Mouse (Mus musculus) liver, postnatal 0 days (tissue): ENCODE measurements at regions not wholly inside any gene's neighbourhood (a gene's known extent, or its start where the extent isn't known, plus 50 kb on each side); places are given as distances from the start of the nearest gene placed in this dataset.

Experiments
- CTCF ChIP-seq: sonication (generic); IDR thresholded peaks from 2 replicates; pipeline ENCODE4 v1.5.1; 2016; ENCODE audit warnings: antibody characterized with exemption, low read depth
- EP300 ChIP-seq: IDR thresholded peaks from 2 replicates; pipeline ENCODE4 v1.6.1; 2016; ENCODE audit warnings: antibody characterized with exemption, low read depth, mild to moderate bottlenecking

- TF ChIP-seq EP300 (no peak), CTCF (peak; percentile 40)
Measured at GRCm38 (mm10) chr9:88073165-88073564, 253.8 kb upstream of the Nt5e start.
